Mouse (Mus musculus): ENCODE data around the gene Lamtor3. TPM values are rescaled to one million over a fixed set of nuclear protein-coding genes. Genes with fewer than 3 reads are reported as not detected.
A peak's percentile ranks its signal among the peaks of the same experiment; 100 is the strongest.
"Not testable (repeated sequence)": the region's sequence is repeated elsewhere in the genome, so short reads cannot be mapped to it uniquely, and the experiment has no call there.

Lamtor3 gene
- total RNA-seq (2015; ENCODE audit: low replicate concordance) (31.6 and 47.8 TPM in 2 replicates), total RNA-seq (2017; ENCODE audit: low replicate concordance) (45.0 and 49.3 TPM in 2 replicates)

- peak; percentile 95 for ATAC-seq (replicated peaks; ENCODE audit: low FRiP score, poor library complexity, severe bottlenecking)
Observed at GRCm38 (mm10) chr3:137918172-137918931, at the start of gene Lamtor3. TSS of gene Lamtor3 (plus strand) at chr3:137918506.

- ATAC-seq (replicated peaks; ENCODE audit: low FRiP score, poor library complexity, severe bottlenecking): no peak
Observed at GRCm38 (mm10) chr3:137869395-137869794, 48.9 kb upstream of the Lamtor3 start.

GRCm38 (mm10) chr3:137879313-137879712 lies 39.0 kb upstream of the Lamtor3 start:
- peak; percentile 57; the same call in 1 of the 2 replicates for ATAC-seq (replicated peaks; ENCODE audit: low FRiP score, poor library complexity, severe bottlenecking)

DNA sequence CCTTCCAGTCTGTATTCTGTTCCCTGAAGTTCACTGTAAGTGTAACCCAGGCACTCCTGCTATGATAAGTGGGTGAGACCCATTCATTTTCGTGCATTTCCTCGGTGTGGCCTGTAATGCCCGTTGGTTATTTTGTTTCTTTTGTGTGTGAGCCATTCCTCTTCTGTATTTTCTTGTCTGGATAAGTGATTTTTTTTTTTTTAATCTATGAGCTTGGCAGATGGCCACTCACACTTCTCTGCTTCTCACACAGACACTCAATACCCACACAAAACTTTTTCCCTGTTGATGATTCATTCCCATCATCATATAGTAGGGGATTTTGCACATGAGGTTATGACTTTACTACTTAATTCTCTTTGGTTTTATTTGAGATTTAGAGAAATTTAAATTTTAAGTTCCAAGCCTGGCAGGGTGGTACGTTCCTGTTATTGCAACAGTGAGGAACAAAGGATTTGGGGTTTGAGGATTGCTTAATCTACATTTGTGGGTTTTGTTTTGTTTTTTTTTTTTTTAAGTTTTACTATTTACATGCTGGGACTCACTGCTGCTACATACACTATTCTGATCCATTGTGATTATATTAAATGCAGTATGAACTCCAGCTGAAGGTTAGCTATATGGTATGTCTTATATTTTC lies 38.1 kb upstream of the Lamtor3 start:
- no peak for ATAC-seq (replicated peaks; ENCODE audit: low FRiP score, poor library complexity, severe bottlenecking)

DNA sequence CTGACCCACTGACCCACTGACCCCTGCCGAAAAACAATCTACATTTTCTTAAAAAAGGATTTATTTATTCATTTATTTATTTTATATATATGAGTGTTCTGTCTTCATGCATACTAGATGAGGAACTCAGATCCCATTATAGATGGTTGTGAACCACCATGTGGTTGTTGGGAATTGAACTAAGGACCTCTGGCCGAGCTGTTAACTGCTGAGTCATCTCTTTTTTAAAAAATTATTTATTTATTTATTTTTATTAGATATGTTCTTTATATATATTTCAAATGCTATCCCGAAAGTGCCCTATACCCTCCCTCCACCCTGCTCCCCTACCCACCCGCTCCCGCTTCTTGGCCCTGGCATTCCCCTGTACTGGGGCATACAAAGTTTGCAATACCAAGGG lies 37.2 kb upstream of the Lamtor3 start:
- no peak for ATAC-seq (replicated peaks; ENCODE audit: low FRiP score, poor library complexity, severe bottlenecking)

DNA sequence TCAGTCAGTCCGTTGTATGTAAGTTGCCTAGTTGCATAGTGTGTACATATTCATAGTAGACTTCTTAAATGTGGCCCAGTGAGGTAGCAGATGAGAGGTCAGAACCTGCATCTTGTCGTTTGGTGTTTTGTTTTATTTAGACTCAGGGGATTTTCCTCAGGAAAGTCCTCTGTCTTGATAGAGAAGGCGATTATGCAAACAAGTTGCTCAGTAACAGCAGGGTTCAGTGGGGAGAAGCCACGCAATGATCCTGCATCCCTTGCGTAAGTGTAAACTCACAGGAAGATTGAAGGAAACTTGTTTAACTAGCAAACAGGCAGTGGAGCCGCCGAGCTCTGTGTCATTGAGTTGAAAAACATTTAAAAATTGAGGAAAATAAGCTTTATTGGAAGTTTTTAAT lies 30.3 kb upstream of the Lamtor3 start:
- ATAC-seq (replicated peaks; ENCODE audit: low FRiP score, poor library complexity, severe bottlenecking): no peak

GRCm38 (mm10) chr3:137891089-137891488 lies 27.2 kb upstream of the Lamtor3 start:
- no peak for ATAC-seq (replicated peaks; ENCODE audit: low FRiP score, poor library complexity, severe bottlenecking)

GRCm38 (mm10) chr3:137892118-137892517 lies 26.2 kb upstream of the Lamtor3 start:
- ATAC-seq (replicated peaks; ENCODE audit: low FRiP score, poor library complexity, severe bottlenecking): no peak

GRCm38 (mm10) chr3:137893789-137894188 lies 24.5 kb upstream of the Lamtor3 start:
- ATAC-seq (replicated peaks; ENCODE audit: low FRiP score, poor library complexity, severe bottlenecking): no peak

DNA sequence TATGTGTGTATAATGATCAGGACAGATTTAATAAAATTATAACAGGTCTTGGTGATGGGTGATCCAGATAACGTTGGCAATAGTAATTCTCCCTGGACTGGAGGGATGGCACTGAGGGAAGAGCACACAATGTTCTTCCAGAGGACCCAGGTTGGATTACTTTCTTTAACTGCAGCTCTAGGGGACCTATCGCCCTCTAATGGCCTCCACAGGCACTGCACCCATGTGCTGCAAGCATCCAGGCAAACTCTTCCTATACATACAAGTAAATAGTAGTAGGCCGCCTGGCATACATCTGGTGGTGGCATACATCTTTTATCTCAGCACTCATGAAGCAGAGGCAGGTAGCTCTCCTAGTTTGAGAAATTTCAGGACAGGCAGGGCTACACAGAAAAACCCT lies 23.1 kb upstream of the Lamtor3 start:
- peak; percentile 77 for ATAC-seq (replicated peaks; ENCODE audit: low FRiP score, poor library complexity, severe bottlenecking)

DNA sequence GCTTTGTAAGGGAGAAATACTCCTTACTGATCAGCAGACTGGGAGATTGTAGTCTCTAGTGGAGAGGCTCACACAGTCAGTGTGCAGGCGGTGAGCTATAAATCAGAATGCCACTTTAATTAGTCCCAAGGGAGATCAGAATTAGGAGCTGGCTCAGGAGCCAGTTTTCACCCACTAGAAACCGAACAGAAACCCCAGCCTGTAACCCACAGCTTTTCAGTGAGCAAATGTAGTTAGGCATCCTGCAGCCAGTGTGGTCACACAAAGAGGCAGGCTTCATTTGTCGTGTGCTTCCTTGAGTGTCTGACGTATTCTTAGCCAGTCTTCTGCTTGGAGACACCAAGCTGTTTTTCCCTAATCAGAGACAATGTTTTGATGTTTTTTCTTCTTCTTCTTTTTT lies 21.9 kb upstream of the Lamtor3 start:
- ATAC-seq (replicated peaks; ENCODE audit: low FRiP score, poor library complexity, severe bottlenecking): no peak

DNA sequence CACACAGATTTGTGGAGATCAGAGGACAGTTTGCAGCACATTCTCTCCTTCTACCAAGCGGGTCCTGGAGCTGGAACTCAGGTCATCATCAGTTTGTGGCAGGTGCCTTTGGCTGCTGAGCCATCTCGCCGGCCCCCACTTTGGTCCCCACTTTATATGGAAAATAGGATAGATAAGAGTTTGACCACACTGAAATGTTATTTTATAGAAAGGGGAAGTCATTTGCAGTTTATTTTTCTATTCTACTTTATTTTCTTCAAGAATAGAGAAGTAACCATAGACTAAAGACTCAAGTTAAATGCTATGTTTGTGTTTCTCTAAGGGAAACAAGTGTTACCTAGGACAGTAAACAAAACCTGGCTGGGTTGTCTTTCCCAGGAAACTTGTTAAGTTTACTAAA lies 21.4 kb upstream of the Lamtor3 start:
- ATAC-seq (replicated peaks; ENCODE audit: low FRiP score, poor library complexity, severe bottlenecking): no peak

GRCm38 (mm10) chr3:137897685-137898084 lies 20.6 kb upstream of the Lamtor3 start:
- ATAC-seq (replicated peaks; ENCODE audit: low FRiP score, poor library complexity, severe bottlenecking): no peak

GRCm38 (mm10) chr3:137900149-137900548 lies 18.2 kb upstream of the Lamtor3 start:
- ATAC-seq (replicated peaks; ENCODE audit: low FRiP score, poor library complexity, severe bottlenecking): no peak

DNA sequence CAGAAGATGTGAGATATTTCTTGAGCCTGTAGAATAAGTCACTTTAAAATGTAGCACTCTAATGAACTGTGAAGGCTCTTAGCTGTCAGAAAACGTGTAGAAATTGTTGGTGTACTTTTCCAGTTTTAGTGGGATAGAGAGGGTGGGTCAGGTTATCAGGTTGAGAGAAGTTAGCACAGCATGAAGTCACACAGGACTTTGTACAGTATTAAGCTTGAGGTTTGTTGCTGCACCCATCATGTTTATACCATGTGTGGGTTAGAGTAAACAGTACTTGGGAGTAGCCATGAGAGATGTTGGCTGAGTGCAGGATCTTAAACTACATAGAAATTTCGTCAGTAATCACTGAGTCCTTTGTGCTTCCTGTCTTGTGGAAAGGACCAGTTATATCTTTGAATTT lies 5.2 kb upstream of the Lamtor3 start:
- no peak for ATAC-seq (replicated peaks; ENCODE audit: low FRiP score, poor library complexity, severe bottlenecking)

DNA sequence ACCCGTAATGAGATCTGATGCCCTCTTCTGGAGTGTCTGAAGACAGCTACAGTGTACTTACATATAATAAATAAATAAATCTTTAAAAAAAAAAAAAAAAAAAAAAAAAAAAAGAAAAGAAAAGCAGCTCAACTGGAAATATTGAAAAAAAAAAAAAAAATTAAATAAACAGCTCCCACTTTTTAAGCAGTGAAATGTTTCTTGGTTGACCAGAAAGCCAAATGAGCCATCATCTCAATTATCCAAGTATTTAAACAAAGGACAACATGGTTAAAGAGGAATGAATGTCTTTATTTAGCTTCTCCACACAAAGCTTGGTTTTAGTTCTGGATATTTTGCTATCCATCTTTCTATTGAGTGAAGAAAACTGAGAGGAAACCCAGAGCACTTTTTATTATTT lies 3.7 kb upstream of the Lamtor3 start:
- ATAC-seq (replicated peaks; ENCODE audit: low FRiP score, poor library complexity, severe bottlenecking): not testable (repeated sequence)

DNA sequence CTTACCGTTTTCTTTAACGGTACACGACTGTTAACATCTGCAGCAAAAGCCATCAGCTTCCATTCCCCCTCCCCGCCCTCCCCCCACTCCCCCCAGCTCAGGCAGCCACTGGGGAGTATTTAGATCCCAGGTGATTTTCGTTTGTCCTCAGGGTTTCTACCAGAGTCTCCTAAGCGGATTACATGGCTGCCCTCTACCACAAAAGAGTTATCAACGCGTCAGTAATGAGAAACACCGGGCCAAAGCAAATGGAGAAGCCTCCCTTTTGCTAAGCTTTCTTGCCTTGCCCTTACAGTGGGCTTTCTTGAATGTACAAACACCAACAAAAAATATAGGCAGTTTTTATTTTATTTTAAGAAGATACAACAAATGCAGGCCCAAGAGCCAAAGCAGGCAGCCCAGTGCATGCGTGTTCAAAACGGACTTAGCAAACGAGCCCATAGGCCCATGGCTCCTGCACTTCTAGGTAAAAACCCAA lies 573 bp upstream of the Lamtor3 start:
- ATAC-seq (replicated peaks; ENCODE audit: low FRiP score, poor library complexity, severe bottlenecking): no peak

DNA sequence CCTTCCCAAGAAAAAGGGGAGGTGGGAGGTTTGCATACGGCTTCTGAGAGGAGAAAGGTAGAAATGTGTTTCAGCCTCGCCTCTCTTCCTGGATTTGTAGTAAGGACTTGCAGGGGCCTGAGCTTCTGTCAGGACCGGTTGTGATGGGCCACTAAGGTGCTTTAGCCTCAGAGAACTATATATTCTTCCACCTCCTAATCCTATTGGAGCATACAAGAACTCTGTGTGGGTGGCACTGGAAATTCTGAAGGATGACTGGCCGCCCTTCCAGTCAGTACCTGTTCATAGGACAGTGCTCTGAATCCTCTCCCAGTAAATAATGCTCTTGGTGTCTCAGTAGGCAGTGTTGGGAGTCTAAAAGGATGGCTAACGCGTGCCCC lies 616 bp downstream of the Lamtor3 start:
- peak; percentile 45; the same call in 1 of the 2 replicates for ATAC-seq (replicated peaks; ENCODE audit: low FRiP score, poor library complexity, severe bottlenecking)

GRCm38 (mm10) chr3:137919398-137919797 lies 1.1 kb downstream of the Lamtor3 start:
- no peak for ATAC-seq (replicated peaks; ENCODE audit: low FRiP score, poor library complexity, severe bottlenecking)

DNA sequence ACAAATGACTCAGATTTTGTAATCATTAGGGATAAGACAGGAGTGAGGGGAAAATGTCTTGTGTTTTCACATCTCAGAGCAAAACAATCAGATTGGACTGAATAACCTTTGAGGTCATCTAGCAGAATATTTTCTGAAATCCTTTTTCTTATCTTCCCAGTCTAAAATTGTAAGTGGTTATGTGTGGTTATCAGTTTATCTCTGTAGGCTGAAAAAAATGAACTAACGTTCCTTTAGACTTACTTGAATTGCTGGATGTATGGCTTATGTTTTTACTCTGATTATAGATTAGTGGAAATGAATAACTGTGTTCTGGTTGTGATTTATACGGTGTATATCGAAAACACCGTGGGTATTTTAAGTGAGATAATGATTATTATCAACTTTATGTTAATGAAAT lies 2.3 kb downstream of the Lamtor3 start:
- ATAC-seq (replicated peaks; ENCODE audit: low FRiP score, poor library complexity, severe bottlenecking): no peak

GRCm38 (mm10) chr3:137927010-137927409 lies 8.7 kb downstream of the Lamtor3 start:
- ATAC-seq (replicated peaks; ENCODE audit: low FRiP score, poor library complexity, severe bottlenecking): no peak

All from erythroblast, adult 5-6 weeks (primary cell).